Mouse (Mus musculus): ENCODE measurements around the gene Gtsf2. TPM values are rescaled to one million over a fixed set of nuclear protein-coding genes. Genes with fewer than 3 reads are reported as not detected.
"Not testable (repeated sequence)": the region's sequence is repeated elsewhere in the genome, so short reads cannot be mapped to it uniquely, and the experiment has no call there.

Gtsf2 gene
- polyA plus RNA-seq, 1 experiment from 2014 or later = not detected

- H3K27ac ChIP-seq = no peak overlapping the region
- H3K9ac ChIP-seq (replicated peaks) = no peak overlapping the region
- H3K4me2 ChIP-seq = no peak overlapping the region
- H3K4me1 ChIP-seq (replicated peaks) = no peaks in the 10 kb centered on the region
- H3K4me3 ChIP-seq (replicated peaks) = no peak overlapping the region
- ATAC-seq (ENCODE audit: insufficient number of reproducible peaks, insufficient read depth, low FRiP score, low TSS enrichment, low read depth) = no peak
- no peaks in the 10 kb centered on the region for H3K27me3 ChIP-seq
- no peaks in the 10 kb centered on the region for H3K36me3 ChIP-seq
- WGBS = 72% methylated on average over 3 of the region's 3 CpGs
- H3K9me3 ChIP-seq = no peaks in the 10 kb centered on the region
Measured at GRCm38 (mm10) chr15:103472265-103472664, 24.0 kb upstream of the Gtsf2 start.

- Histone ChIP-seq H3K9ac (replicated peaks) (no peak overlapping the region), H3K4me3 (replicated peaks) (no peak overlapping the region), H3K27me3 (no peaks in the 10 kb centered on the region), H3K36me3 (no peaks in the 10 kb centered on the region), H3K4me2 (no peak overlapping the region), H3K9me3 (no peaks in the 10 kb centered on the region), H3K4me1 (replicated peaks) (no peaks in the 10 kb centered on the region), H3K27ac (no peak overlapping the region)
- no peak for ATAC-seq (ENCODE audit: insufficient number of reproducible peaks, insufficient read depth, low FRiP score, low TSS enrichment, low read depth)
- WGBS = 80% methylated on average over 7 of the region's 7 CpGs
Measured at GRCm38 (mm10) chr15:103471488-103472194, 23.4 kb upstream of the Gtsf2 start.

- H3K27ac ChIP-seq = no peak overlapping the region
- no peak for ATAC-seq (ENCODE audit: insufficient number of reproducible peaks, insufficient read depth, low FRiP score, low TSS enrichment, low read depth)
- H3K4me1 ChIP-seq (replicated peaks) = no peaks in the 10 kb centered on the region
- no peak overlapping the region for H3K4me2 ChIP-seq
- no peaks in the 10 kb centered on the region for H3K27me3 ChIP-seq
- H3K36me3 ChIP-seq = no peaks in the 10 kb centered on the region
- H3K9me3 ChIP-seq = no peaks in the 10 kb centered on the region
- 80% methylated on average over 7 of the region's 7 CpGs for WGBS
- no peak overlapping the region for H3K9ac ChIP-seq (replicated peaks)
- no peak overlapping the region for H3K4me3 ChIP-seq (replicated peaks)
Measured at GRCm38 (mm10) chr15:103462539-103463261, 14.4 kb upstream of the Gtsf2 start.

- no peak overlapping the region for H3K4me2 ChIP-seq
- H3K27me3 ChIP-seq = no peaks in the 10 kb centered on the region
- WGBS = 79% methylated on average over 6 of the region's 6 CpGs
Measured at GRCm38 (mm10) chr15:103454449-103454848, 6.2 kb upstream of the Gtsf2 start.

GRCm38 (mm10) chr15:103453551-103454218 is 5.4 kb upstream of the Gtsf2 start, which contains the start of gene Nckap1l:
TSS of gene Nckap1l (plus strand) at chr15:103453794.
- no peaks in the 10 kb centered on the region for H3K9me3 ChIP-seq
- 89% methylated on average over 13 of the region's 13 CpGs for WGBS
- H3K36me3 ChIP-seq = no peaks in the 10 kb centered on the region
- H3K4me1 ChIP-seq (replicated peaks) = no peaks in the 10 kb centered on the region
- H3K9ac ChIP-seq (replicated peaks) = no peak within 1 kb of the TSS
- no peak within 1 kb of the TSS for H3K4me2 ChIP-seq
- ATAC-seq (ENCODE audit: insufficient number of reproducible peaks, insufficient read depth, low FRiP score, low TSS enrichment, low read depth) = no peak
- no peak within 1 kb of the TSS for H3K27ac ChIP-seq
- no peaks in the 10 kb centered on the region for H3K27me3 ChIP-seq
- H3K4me3 ChIP-seq (replicated peaks) = no peak within 1 kb of the TSS

More at GRCm38 (mm10) chr15:103454449-103454848, 6.2 kb upstream of the Gtsf2 start:
- H3K4me3 ChIP-seq (replicated peaks) = no peak overlapping the region
- H3K4me1 ChIP-seq (replicated peaks) = no peaks in the 10 kb centered on the region
- no peak overlapping the region for H3K27ac ChIP-seq
- no peaks in the 10 kb centered on the region for H3K9me3 ChIP-seq
- ATAC-seq (ENCODE audit: insufficient number of reproducible peaks, insufficient read depth, low FRiP score, low TSS enrichment, low read depth) = no peak
- no peaks in the 10 kb centered on the region for H3K36me3 ChIP-seq
- no peak overlapping the region for H3K9ac ChIP-seq (replicated peaks)

- not testable (repeated sequence) for H3K27me3 ChIP-seq; H3K9me3 ChIP-seq; H3K4me1 ChIP-seq (replicated peaks); H3K36me3 ChIP-seq; H3K27ac ChIP-seq; H3K4me3 ChIP-seq (replicated peaks); ATAC-seq (ENCODE audit: insufficient number of reproducible peaks, insufficient read depth, low FRiP score, low TSS enrichment, low read depth); H3K4me2 ChIP-seq; H3K9ac ChIP-seq (replicated peaks)
- WGBS = 83% methylated on average over 4 of the region's 4 CpGs
Measured at GRCm38 (mm10) chr15:103445966-103446365, 2.3 kb downstream of the Gtsf2 start.

- Histone ChIP-seq H3K4me2 (no peak within 1 kb of the TSS), H3K27ac (no peak within 1 kb of the TSS), H3K4me1 (replicated peaks) (peaks cover 7% of the 10 kb centered on the region; the same call in 1 of the 2 replicates), H3K27me3 (no peaks in the 10 kb centered on the region), H3K4me3 (replicated peaks) (no peak within 1 kb of the TSS), H3K9ac (replicated peaks) (no peak within 1 kb of the TSS), H3K36me3 (no peaks in the 10 kb centered on the region), H3K9me3 (no peaks in the 10 kb centered on the region)
- ATAC-seq (ENCODE audit: insufficient number of reproducible peaks, insufficient read depth, low FRiP score, low TSS enrichment, low read depth) = no peak
- WGBS = 91% methylated on average over 16 of the region's 16 CpGs
Measured at GRCm38 (mm10) chr15:103430241-103430640, 18.0 kb downstream of the Gtsf2 start, which contains the start of gene Gtsf1. TSS of gene Gtsf1 (minus strand) at chr15:103430470.

GRCm38 (mm10) chr15:103427017-103427416 is 21.3 kb downstream of the Gtsf2 start:
- no peak overlapping the region for H3K4me3 ChIP-seq (replicated peaks)
- H3K27me3 ChIP-seq = no peaks in the 10 kb centered on the region
- no peak overlapping the region for H3K9ac ChIP-seq (replicated peaks)
- no peaks in the 10 kb centered on the region for H3K9me3 ChIP-seq
- 40% methylated on average over 2 of the region's 2 CpGs for WGBS
- no peak for ATAC-seq (ENCODE audit: insufficient number of reproducible peaks, insufficient read depth, low FRiP score, low TSS enrichment, low read depth)
- H3K4me2 ChIP-seq = no peak overlapping the region
- no peak overlapping the region for H3K27ac ChIP-seq
- peaks cover 7% of the 10 kb centered on the region; the same call in 1 of the 2 replicates for H3K4me1 ChIP-seq (replicated peaks)
- no peaks in the 10 kb centered on the region for H3K36me3 ChIP-seq

- ATAC-seq (ENCODE audit: insufficient number of reproducible peaks, insufficient read depth, low FRiP score, low TSS enrichment, low read depth) = not testable (repeated sequence)
- 96% methylated on average over 3 of the region's 3 CpGs for WGBS
Measured at GRCm38 (mm10) chr15:103405586-103405985, 42.7 kb downstream of the Gtsf2 start.

GRCm38 (mm10) chr15:103401361-103401760 is 46.9 kb downstream of the Gtsf2 start:
- H3K4me2 ChIP-seq = no peak overlapping the region
- no peaks in the 10 kb centered on the region for H3K27me3 ChIP-seq
- no peaks in the 10 kb centered on the region for H3K36me3 ChIP-seq
- no peak overlapping the region for H3K4me3 ChIP-seq (replicated peaks)
- no peak overlapping the region for H3K27ac ChIP-seq
- WGBS = 91% methylated on average over 5 of the region's 5 CpGs
- no peaks in the 10 kb centered on the region for H3K4me1 ChIP-seq (replicated peaks)
- ATAC-seq (ENCODE audit: insufficient number of reproducible peaks, insufficient read depth, low FRiP score, low TSS enrichment, low read depth) = no peak
- no peak overlapping the region for H3K9ac ChIP-seq (replicated peaks)
- H3K9me3 ChIP-seq = no peaks in the 10 kb centered on the region

More at GRCm38 (mm10) chr15:103405586-103405985, 42.7 kb downstream of the Gtsf2 start:
- H3K4me1 ChIP-seq (replicated peaks); H3K9ac ChIP-seq (replicated peaks); H3K27ac ChIP-seq; H3K9me3 ChIP-seq; H3K4me3 ChIP-seq (replicated peaks); H3K36me3 ChIP-seq; H3K4me2 ChIP-seq; H3K27me3 ChIP-seq: not testable (repeated sequence)

GRCm38 (mm10) chr15:103393577-103393976 is 54.7 kb downstream of the Gtsf2 start:
- no peak overlapping the region for H3K4me2 ChIP-seq
- no peak overlapping the region for H3K4me3 ChIP-seq (replicated peaks)
- no peaks in the 10 kb centered on the region for H3K9me3 ChIP-seq
- H3K27ac ChIP-seq = no peak overlapping the region
- no peak overlapping the region for H3K9ac ChIP-seq (replicated peaks)
- H3K27me3 ChIP-seq = no peaks in the 10 kb centered on the region
- no peak for ATAC-seq (ENCODE audit: insufficient number of reproducible peaks, insufficient read depth, low FRiP score, low TSS enrichment, low read depth)
- no peaks in the 10 kb centered on the region for H3K4me1 ChIP-seq (replicated peaks)
- no peaks in the 10 kb centered on the region for H3K36me3 ChIP-seq
